Mouse (Mus musculus) midbrain, embryonic 14.5 days (tissue): Measurements from ENCODE around the gene Hormad2. TPM values are rescaled to one million over a fixed set of nuclear protein-coding genes. Genes with fewer than 3 reads are reported as not detected.

Source experiments
- ATAC-seq: fragments of 200-750 bp; cut with Nextera tagmentation; 2 replicates; pipeline ENCODE4 v1.8.0; 2017; ENCODE audit warnings: moderate number of reproducible peaks, moderate library complexity; ENCODE audit not compliant: low FRiP score, low TSS enrichment
- DNase-seq: peaks from one replicate; pipeline ENCODE4 v3.0.0-alpha.2; 2015
- H3K27ac ChIP-seq: fragments of 300-500 bp; sonication (generic); replicated peaks from 2 replicates; pipeline ENCODE4 v1.5.1; 2014; ENCODE audit warnings: mild to moderate bottlenecking, low read depth, low read length, moderate library complexity
- H3K27me3 ChIP-seq: fragments of 300-500 bp; sonication (generic); 2 replicates; pipeline ENCODE4 v1.6.1; 2014; ENCODE audit warnings: low read length, control low read depth, mixed read lengths; ENCODE audit not compliant: control insufficient read depth, insufficient read depth
- H3K36me3 ChIP-seq: fragments of 300-500 bp; sonication (generic); 2 replicates; pipeline ENCODE4 v1.6.1; 2014; ENCODE audit warnings: low read length, control low read depth; ENCODE audit not compliant: control insufficient read depth, insufficient read depth
- H3K4me1 ChIP-seq: fragments of 300-500 bp; sonication (generic); 2 replicates; pipeline ENCODE4 v1.6.1; 2014; ENCODE audit warnings: mild to moderate bottlenecking, antibody characterized with exemption, low read length, control low read depth; ENCODE audit not compliant: control insufficient read depth, insufficient read depth
- H3K4me2 ChIP-seq: fragments of 300-500 bp; sonication (generic); 2 replicates; pipeline ENCODE4 v1.6.1; 2014; ENCODE audit warnings: mild to moderate bottlenecking, low read length, moderate library complexity
- H3K4me3 ChIP-seq: fragments of 300-500 bp; sonication (generic); replicated peaks from 2 replicates; pipeline ENCODE4 v1.5.1; 2014; ENCODE audit warnings: low read depth, low read length
- H3K9ac ChIP-seq: fragments of 300-500 bp; sonication (generic); replicated peaks from 2 replicates; pipeline ENCODE4 v1.6.1; 2014; ENCODE audit warnings: mild to moderate bottlenecking, low read length, moderate library complexity
- H3K9me3 ChIP-seq: fragments of 300-500 bp; sonication (generic); 2 replicates; pipeline ENCODE4 v1.6.1; 2016; ENCODE audit warnings: low read length, control low read depth, mixed read lengths; ENCODE audit not compliant: control insufficient read depth
- WGBS: fragments of 180-500 bp; shearing (Covaris S2); extraction: QIAGEN DNeasy Blood & Tissue Kit; methylation state at CpG from one replicate; pipeline ENCODE4 v1.1.7; 2014; 5-methylcytosine and 5-hydroxymethylcytosine counted together
- polyA plus RNA-seq: library from polyadenylated mRNA; unstranded; fragments of >200 nt; fragmentation: Nextera tagmentation; extraction: Ambion mirVana; gene quantifications from 2 replicates; pipeline ENCODE4 v1.2.1, GENCODE M21; 2014

Gene Hormad2
- polyA plus RNA-seq, 1 experiment from 2014 or later: 0.14 TPM

DNA sequence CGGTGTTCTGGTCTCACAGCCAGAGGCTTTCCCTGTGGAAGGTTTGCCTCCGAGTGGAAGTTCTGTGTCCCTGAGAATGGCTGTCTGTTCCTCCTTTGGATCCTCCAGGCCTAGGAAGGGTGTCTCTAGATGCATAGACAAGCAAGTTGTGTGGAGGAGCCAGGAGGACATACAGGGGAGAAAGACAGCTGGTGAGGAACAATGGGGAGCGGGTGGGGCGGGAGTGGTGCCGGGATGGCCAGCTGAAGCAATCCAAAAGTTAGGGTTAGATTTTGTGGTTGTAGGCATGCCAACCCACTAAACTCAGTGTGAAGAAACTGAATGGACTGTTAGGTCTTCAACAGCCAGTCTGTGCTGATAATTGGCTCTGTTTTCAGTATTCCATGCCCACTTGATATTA lies 30.8 kb upstream of the Hormad2 start:
- H3K27ac ChIP-seq: no peak overlapping the region
- ATAC-seq: no peak

DNA sequence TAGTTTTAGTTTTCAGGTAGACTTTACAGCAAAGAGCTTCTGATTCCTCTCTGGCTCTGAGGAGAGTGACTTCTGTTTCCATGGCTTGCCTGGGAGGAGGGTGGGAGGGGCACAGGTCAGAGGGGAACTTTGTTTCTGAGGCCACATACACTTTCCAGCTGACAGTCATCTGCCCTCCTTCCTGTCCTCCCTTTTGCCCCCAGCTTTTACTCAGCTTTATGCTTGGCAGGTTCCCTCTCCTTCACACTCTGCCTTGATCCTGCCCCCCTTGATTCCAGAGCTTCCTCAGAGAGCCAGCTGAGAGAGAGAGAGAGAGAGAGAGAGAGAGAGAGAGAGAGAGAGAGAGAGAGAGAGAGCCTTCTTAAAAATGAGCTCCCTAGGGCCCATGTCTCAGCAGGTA lies 30.3 kb upstream of the Hormad2 start:
- no peak for ATAC-seq
- H3K9me3 ChIP-seq: no peaks in the 10 kb centered on the region

More for the DNA sequence above, 30.8 kb upstream of the Hormad2 start:
- no peaks in the 10 kb centered on the region for H3K4me1 ChIP-seq
- no peak for DNase-seq
- no peak overlapping the region for H3K4me3 ChIP-seq
- no peak overlapping the region for H3K4me2 ChIP-seq
- H3K36me3 ChIP-seq: no peaks in the 10 kb centered on the region
- H3K27me3 ChIP-seq: no peaks in the 10 kb centered on the region
- H3K9ac ChIP-seq: no peak overlapping the region
- WGBS: 79% methylated on average over 5 of the region's 5 CpGs
- H3K9me3 ChIP-seq: no peaks in the 10 kb centered on the region

DNA sequence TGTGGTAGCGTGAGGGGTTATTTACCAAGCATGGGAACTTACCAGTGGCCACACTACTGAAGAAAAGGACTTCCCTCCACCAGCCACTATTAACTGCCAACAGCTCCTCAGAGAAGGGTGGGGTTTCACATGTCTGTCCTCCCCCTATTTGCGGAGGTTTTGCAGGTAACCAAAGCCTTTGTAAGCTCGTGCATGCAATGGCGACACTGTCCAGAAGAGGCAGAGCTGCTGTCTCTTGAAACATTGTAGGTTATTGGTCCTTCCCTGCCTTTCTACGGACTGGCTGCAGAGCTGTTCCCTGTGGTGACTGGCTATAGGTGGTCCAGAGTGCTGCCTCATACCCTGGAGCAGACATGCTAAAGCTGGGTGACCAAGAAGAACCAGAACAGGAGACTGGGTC lies 28.2 kb upstream of the Hormad2 start:
- Histone ChIP-seq H3K4me1 (no peaks in the 10 kb centered on the region), H3K27ac (no peak overlapping the region), H3K9me3 (no peaks in the 10 kb centered on the region), H3K9ac (no peak overlapping the region), H3K4me2 (no peak overlapping the region), H3K36me3 (no peaks in the 10 kb centered on the region), H3K4me3 (no peak overlapping the region), H3K27me3 (no peaks in the 10 kb centered on the region)
- WGBS: 76% methylated on average over 5 of the region's 5 CpGs
- DNase-seq (no peak), ATAC-seq (no peak)

More for the DNA sequence above, 30.3 kb upstream of the Hormad2 start:
- no peaks in the 10 kb centered on the region for H3K36me3 ChIP-seq
- H3K27ac ChIP-seq: no peak overlapping the region
- DNase-seq: no peak
- no peak overlapping the region for H3K4me2 ChIP-seq
- H3K9ac ChIP-seq: no peak overlapping the region
- H3K4me3 ChIP-seq: no peak overlapping the region
- H3K27me3 ChIP-seq: no peaks in the 10 kb centered on the region
- H3K4me1 ChIP-seq: no peaks in the 10 kb centered on the region

DNA sequence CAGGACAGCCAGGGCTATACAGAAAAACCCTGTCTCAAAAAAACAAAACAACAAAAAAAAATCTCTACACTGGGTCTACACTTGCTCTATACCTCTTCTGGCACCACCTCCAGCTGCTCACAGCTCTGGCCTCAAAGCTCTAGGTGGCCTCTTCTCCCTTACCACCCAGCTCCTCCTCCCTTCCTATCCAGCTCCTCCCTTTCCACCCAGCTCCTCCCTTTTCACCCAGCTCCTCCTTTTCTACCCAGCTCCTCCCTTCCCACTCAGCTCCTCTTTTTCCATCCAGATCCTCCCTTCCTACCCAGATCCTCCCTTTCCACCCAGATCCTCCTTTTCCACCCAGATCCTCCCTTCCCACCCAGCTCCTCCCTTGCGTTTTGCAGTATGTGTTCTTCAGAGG lies 26.5 kb upstream of the Hormad2 start:
- no peak overlapping the region for H3K4me3 ChIP-seq
- no peak overlapping the region for H3K27ac ChIP-seq
- no peak for DNase-seq
- WGBS: 93% methylated on average over 1 of the region's 1 CpGs
- no peak overlapping the region for H3K9ac ChIP-seq
- no peaks in the 10 kb centered on the region for H3K36me3 ChIP-seq
- H3K4me2 ChIP-seq: no peak overlapping the region
- no peaks in the 10 kb centered on the region for H3K27me3 ChIP-seq
- H3K9me3 ChIP-seq: no peaks in the 10 kb centered on the region
- no peaks in the 10 kb centered on the region for H3K4me1 ChIP-seq
- no peak for ATAC-seq

DNA sequence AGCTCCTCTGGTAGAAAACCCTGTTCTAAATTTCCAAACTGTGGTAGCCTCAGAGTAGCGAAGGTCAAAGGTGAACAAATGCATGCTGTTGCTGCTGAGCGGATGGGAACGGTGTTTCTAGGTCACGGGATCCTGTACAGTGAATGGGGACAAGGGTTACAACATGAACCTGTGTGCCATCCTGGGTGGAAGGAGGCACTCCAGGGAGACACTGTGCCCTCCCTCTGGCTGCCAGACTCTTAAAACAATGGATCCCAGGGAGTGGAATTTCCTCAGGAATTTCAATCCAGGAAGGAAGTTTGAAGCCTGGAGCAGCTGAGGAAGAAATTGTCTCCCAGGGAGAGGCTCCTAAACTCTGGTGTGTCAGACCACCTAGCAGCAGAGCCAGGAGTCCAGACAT lies 25.3 kb upstream of the Hormad2 start:
- H3K4me1 ChIP-seq: no peaks in the 10 kb centered on the region
- ATAC-seq: no peak

DNA sequence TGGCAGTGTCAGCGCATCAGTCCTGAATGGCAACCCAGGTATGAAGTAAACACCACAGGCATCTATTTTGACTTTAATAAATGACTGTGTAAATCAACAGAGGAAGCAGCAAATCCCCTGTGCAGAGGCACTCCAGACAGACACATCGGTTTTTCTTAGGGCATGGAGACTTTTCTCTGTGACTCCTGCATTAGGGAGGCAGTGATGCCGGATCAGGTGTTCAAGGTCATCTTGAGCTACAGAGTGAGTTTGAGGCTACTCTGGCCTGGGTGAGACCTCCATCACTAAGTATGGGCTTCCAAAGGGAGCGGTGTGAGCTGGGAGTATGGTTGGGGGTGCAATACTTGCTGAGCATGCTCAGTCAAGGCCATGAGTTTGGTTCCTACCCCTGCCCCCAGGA lies 23.7 kb upstream of the Hormad2 start:
- no peak overlapping the region for H3K9ac ChIP-seq
- WGBS: 92% methylated on average over 4 of the region's 4 CpGs

More for the DNA sequence above, 25.3 kb upstream of the Hormad2 start:
- Histone ChIP-seq H3K27ac (no peak overlapping the region), H3K9ac (no peak overlapping the region), H3K4me3 (no peak overlapping the region), H3K4me2 (no peak overlapping the region), H3K9me3 (no peaks in the 10 kb centered on the region), H3K27me3 (no peaks in the 10 kb centered on the region), H3K36me3 (no peaks in the 10 kb centered on the region)
- 59% methylated on average over 4 of the region's 4 CpGs for WGBS
- DNase-seq: no peak

DNA sequence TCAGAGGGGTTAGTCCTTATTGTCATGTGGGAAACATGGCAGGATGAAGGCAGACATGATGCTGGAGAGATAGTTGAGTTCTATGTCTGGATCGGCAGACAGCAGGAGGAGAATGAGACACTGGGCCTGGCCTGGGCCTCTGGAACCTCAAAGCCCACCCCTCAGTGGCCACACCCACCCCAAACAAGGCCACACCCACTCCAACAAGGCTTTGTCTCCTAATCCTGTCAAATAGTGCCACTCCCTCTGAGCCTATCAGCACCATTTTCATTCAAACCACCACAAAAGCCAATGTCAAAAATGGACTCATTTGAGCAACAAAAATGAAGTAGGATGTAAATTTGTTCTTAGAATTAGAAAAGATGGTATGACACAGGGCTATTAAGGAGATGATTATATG lies 23.3 kb upstream of the Hormad2 start:
- no peaks in the 10 kb centered on the region for H3K27me3 ChIP-seq
- no peaks in the 10 kb centered on the region for H3K9me3 ChIP-seq
- no peaks in the 10 kb centered on the region for H3K4me1 ChIP-seq
- H3K4me3 ChIP-seq: no peak overlapping the region
- H3K36me3 ChIP-seq: no peaks in the 10 kb centered on the region
- no peak overlapping the region for H3K9ac ChIP-seq
- WGBS: 86% methylated on average over 1 of the region's 1 CpGs
- no peak overlapping the region for H3K4me2 ChIP-seq
- ATAC-seq (no peak), DNase-seq (no peak)
- H3K27ac ChIP-seq: no peak overlapping the region

More for the DNA sequence above, 23.7 kb upstream of the Hormad2 start:
- DNase-seq (no peak), ATAC-seq (no peak)
- no peaks in the 10 kb centered on the region for H3K36me3 ChIP-seq
- H3K4me1 ChIP-seq: no peaks in the 10 kb centered on the region
- no peak overlapping the region for H3K4me3 ChIP-seq
- H3K4me2 ChIP-seq: no peak overlapping the region
- H3K27ac ChIP-seq: no peak overlapping the region
- no peaks in the 10 kb centered on the region for H3K27me3 ChIP-seq
- H3K9me3 ChIP-seq: no peaks in the 10 kb centered on the region

DNA sequence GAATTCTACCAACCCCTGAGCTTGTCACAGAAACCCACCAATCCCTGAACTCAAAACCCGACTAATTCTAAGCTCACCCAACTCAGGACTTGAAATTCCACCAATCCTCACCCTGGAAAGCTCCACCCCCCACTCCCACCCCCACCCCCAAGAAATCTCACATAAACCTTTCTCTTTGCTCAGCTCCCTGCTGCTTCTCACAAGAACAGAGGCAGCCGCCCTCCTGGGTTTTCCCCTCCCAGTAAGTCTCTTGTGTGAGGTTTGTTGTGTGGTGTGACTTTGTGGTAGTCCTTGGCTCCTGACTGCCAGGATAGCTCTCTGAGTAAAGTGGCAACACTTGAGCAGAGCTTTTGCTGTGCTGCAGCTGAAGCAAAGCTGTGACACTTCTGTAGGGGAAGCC lies 22.0 kb upstream of the Hormad2 start:
- 32% methylated on average over 2 of the region's 2 CpGs for WGBS
- DNase-seq (no peak), ATAC-seq (no peak)
- Histone ChIP-seq H3K27me3 (no peaks in the 10 kb centered on the region), H3K4me1 (no peaks in the 10 kb centered on the region), H3K36me3 (no peaks in the 10 kb centered on the region), H3K9ac (no peak overlapping the region), H3K27ac (no peak overlapping the region), H3K4me3 (no peak overlapping the region), H3K4me2 (no peak overlapping the region), H3K9me3 (no peaks in the 10 kb centered on the region)

DNA sequence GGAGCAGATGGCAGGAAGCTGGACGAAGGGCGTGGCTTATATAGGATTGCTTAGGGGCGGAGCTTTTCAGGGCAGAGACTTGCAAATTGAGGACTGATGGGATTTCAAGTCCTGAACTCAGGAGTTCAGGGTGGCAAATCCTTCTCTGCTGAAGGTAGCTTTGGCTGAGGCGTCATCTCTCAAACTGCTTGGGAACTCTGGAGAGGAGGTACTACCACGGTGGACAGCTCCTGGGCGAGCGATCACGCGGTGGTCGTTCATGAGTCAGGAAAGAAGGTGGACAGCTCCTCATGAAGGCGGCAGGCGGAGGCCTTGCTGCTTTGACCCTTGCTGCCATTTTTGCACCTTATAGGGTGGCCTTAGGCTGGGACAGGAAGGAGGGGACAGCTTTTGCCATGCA lies 20.2 kb upstream of the Hormad2 start:
- H3K4me3 ChIP-seq: no peak overlapping the region
- no peak overlapping the region for H3K27ac ChIP-seq
- no peak for DNase-seq
- ATAC-seq: no peak
- H3K9me3 ChIP-seq: no peaks in the 10 kb centered on the region
- H3K9ac ChIP-seq: no peak overlapping the region
- H3K27me3 ChIP-seq: no peaks in the 10 kb centered on the region
- H3K4me1 ChIP-seq: no peaks in the 10 kb centered on the region
- H3K4me2 ChIP-seq: no peak overlapping the region
- 44% methylated on average over 12 of the region's 12 CpGs for WGBS
- H3K36me3 ChIP-seq: no peaks in the 10 kb centered on the region
